Mouse (Mus musculus): ENCODE data around the gene Tmcc3.
A peak's percentile ranks its signal among the peaks of the same experiment; 100 is the strongest.

Gene Tmcc3

DNA sequence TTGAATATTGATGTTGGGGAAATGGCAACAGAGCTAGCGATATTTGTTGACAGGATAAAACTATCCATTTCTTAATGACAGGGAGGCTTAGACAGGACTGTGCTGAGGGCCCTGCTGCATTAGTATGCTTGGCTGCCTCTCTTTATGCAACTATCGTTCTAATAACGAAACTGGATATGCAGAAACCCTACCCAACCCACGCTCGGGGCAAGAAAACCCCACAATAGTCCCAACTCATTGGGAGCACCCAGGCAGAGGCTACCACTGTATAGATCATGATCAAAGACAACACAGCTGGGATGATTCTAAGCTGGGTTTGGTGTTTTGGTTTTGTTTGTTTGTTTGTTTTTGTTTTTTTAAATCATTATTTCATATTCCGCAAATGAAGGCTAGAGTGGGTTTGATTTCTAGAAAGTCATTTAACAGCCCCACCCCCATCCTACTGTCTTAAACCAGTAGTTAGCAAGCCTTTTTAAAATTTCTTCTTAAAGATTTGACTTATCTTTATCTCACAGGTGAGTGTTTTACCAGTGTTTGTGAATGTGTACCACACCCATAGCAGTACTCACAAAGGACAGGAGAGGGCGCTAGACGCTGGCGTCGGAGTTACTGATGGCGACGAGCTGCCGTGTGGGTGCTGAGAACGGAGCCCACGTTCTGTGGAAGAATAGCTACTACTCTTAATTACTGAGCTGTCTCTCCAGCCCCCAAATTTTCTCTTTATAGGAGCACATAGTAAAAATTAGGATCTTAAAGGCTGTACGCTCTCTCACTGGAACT is 20.8 kb downstream of the Tmcc3 start:
- no peak for DNase-seq (ENCODE audit: low spot score in 2 of 2)

DNA sequence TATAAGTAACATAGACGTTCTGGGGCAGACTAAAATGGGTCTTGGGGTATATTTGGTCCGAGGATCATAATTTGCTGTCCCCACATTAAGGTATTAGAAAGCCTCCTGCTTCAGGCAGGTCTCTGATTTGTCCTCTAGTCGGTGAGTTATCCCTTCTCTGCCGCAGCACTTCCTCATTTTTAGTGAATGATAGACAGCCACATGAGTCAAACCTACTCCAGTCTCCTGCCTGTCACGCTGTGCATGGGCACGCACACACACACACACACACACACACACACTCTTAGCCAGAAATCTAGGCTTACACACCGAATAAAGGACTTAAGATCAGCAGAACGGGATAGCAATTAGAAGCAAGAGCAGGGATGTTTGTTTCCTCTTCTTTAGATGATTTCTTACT is 21.6 kb downstream of the Tmcc3 start:
- no peak for DNase-seq (ENCODE audit: low spot score in 2 of 2)

DNA sequence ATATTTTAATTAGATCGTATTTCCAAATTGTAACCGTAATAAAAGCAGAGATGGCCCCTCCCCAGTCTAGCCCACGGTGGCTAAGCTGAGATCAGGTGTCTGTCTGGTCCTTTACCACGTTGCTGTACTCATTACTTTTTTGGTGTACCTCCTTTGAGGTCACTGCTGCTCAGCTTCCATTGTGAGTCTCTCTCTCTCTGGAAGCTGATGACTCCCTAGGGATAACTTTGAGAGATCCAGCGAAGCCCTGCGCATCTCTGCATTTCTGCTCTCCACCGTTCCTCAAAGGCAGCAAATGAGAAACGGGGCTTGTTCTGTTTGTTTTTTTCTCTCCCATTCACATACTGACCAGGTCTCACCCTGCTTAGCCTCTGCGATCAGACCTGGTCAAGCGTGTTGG is 23.3 kb downstream of the Tmcc3 start:
- peak in 1 of 2 experiments; percentile 16 for DNase-seq (ENCODE audit: low spot score in 2 of 2)

DNA sequence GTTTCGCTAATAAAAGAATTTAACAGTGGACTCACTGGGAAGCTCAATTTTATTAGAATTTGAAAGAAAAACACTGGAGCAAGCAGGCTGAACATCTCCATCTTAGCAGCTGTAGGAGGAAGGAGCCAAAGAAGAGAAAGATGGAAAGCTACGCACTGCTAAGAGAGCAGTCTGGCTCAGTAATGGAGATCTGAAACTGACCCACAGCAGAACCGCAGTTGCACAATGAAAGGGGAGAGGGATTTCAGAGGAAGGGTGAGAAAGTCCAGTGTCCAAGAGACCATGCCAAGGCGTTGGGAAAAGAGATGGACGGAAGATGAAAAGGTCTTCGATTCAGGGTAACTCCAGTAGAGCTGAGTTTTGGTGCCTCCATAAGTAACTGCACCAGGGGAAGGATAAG is 24.3 kb downstream of the Tmcc3 start:
- no peak for DNase-seq (ENCODE audit: low spot score in 2 of 2)

DNA sequence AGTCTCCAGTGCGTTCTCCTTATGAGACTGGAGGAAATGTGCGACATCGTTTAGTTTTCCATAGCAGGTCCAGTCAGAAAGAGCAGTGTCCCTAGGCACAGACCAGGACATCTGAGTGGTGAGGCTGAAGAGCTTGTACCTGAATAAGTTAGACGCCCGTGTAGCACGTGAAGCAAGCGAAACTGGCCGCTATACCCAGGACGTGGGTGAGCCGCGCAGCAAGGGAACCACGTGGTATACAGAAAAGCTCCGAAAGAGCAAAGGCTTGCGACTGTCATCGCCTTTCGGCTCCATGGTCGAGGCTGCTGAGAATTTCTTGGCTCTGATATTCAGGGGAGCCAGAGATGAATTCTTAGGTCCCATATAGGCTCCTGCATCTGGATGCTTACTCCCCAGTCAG is 29.8 kb downstream of the Tmcc3 start:
- DNase-seq (ENCODE audit: low spot score in 2 of 2): peak in 1 of 2 experiments; percentile 51

DNA sequence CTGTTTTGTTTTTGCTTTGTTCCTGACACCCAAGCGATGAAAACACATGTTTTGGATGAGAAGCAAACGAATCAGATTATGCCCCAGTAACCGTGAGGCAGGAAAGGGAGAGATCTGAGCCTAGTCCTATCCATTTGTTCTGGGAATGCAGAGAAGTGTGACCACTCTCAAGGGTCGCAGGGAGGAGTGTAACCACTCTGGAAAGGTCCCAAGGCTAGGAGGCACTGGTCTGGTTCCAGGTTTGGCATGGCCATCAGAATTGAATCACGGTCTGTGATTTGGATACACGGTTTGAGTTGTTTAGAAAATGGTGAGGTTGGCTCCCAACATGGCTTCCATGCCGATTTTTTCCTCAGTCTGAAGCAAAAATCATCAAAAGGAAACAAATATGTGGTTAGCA is 30.5 kb downstream of the Tmcc3 start:
- peak in 1 of 2 experiments; percentile 25 for DNase-seq (ENCODE audit: low spot score in 2 of 2)

DNA sequence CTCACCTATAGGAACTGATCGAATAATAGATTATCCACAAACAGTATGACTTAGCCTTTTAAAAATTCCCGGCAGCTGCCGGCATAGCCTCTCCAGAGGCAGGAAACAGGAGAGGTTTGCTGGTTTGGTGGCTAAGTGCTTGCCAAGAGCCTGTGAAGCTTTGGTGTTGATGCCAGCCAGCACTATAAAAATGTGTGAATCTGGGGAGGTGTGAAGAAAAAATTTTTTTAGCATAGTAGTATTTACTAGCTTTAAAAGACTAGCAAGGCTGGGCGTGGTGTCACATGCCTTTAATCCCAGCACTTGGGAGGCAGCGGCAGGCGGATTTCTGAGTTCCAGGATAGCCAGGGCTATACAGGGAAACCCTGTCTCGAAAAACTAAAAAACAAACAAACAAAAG is 31.8 kb downstream of the Tmcc3 start:
- DNase-seq (ENCODE audit: low spot score in 2 of 2): peak in 1 of 2 experiments; percentile 41

DNA sequence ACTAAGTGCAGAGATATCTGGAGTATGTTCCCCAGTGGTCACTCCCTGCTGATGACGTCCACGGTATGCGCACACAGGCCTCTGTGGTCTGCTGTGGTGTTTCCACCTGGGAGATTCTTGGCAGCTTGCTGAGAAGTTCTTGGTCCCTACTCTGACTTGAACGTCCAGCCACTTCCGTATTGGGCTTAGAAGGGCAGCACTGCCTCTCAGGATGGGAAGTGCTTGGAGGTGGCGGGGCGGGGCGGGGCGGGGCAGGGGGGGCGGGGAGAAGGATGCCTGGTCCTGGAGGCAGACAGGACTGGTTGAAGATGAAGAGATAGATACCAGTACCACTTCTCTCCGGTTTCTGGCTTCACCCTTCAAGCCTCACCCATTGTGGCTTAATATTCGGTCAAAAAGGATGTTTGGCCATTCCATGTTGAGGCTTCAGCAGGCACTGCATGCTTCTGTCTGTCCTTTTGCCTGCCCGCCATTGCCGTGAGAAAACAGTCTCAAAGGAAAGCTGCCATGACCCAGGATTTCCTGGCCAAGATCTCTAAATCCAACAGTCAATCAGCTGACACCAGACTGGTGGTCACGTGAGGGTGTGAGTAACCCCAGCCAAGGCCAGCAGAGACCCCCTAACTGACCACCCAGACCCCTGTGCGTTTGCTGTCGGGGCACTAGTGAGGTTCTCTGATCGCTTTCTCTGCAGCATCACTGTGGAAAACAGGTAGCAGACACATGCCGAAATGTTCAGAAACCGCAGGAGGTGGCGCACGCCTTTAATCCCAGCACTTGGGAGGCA is 33.1 kb downstream of the Tmcc3 start:
- peak in 1 of 2 experiments; percentile 53 for DNase-seq (ENCODE audit: low spot score in 2 of 2)

DNA sequence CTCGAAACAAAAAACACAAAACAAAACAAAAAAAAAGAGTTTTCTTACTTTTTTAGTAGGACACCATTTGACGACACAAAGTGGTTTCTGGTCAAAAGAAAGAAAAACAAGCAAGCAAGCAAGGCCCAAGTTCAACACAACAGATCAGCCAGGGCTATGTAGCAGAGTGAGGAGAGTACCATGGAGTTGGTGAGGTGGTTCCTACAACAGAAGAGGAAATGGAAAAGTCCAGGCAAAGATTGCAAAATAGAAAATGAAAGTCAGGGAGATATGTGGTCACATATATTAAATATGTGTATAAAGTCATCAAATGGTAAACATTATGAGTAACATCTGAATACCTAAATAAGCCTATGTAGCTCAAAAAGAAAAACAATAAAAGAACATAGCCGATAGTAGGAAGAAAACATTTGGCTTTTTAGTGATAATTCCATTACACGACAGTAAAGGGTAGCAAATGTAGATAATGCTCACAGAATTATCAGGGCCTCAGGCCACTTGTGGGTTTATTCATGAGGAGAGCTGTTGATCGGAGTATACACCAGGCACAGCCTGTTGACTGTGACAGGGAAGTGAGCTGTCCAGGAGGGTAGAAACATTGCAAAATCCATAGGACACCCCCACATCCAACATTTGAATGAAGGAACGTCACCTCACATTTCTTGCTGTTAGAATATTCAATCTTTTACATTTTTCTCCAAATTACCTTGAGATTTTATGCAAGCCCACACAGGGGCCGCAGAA is 33.9 kb downstream of the Tmcc3 start:
- DNase-seq (ENCODE audit: low spot score in 2 of 2): peak in 1 of 2 experiments; percentile 29

DNA sequence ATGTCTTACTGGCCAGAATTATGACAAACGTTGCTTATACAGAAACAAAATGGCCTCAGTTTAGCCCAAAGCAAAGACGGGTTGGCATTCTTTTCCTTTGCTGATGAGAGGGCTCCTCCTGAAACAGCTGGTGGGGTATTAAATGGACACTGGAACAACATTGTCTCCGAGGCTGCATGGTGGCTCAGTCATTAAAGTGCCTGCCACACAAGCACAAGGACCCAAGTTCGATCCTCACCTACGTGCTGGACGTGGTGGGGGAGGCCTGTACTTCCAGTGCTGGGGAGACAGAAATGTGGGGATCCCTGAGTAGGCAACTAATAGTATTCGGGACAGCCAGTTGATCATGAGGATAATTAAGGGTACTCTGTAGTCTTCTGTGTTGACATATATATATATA is 34.8 kb downstream of the Tmcc3 start:
- peak in 1 of 2 experiments; percentile 54 for DNase-seq (ENCODE audit: low spot score in 2 of 2)

DNA sequence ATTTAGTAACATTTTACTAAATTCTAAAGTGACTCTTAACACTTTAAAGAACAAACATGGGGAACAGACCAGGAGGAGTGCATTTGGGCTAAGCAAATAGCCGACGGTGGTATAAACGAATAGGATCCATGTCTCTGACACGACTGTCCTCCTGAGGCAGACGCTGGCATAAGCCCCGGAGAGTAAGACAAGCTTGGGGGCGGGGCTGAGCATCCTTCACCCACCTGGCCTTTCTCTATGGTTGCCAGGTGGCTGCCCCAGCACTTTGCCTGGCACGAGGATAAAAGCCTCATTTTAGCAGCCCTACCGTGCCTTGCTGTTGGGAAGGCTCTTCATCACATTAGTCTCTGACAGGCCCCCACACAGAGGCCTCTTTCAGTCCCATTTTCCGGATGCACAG is 35.5 kb downstream of the Tmcc3 start:
- DNase-seq (ENCODE audit: low spot score in 2 of 2): no peak

DNA sequence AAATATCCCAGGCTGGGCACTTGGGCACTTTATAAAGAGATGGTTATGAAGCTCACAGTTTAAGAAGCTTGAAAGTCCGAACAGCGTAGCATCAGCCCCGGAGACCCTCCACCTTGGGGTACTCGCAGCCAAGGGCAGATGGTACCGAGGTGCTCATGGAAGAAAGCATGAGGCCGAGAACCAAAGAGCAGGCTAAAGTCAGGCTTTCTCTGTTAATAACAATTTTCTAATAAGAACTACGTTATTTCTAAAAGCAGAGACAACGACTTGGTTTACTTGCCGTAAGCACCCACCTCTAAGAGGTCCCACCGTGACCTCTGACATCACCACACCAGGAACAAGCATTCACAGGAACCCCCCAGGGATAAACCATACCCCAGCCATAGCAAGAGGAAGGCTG is 36.2 kb downstream of the Tmcc3 start:
- no peak for DNase-seq (ENCODE audit: low spot score in 2 of 2)

DNA sequence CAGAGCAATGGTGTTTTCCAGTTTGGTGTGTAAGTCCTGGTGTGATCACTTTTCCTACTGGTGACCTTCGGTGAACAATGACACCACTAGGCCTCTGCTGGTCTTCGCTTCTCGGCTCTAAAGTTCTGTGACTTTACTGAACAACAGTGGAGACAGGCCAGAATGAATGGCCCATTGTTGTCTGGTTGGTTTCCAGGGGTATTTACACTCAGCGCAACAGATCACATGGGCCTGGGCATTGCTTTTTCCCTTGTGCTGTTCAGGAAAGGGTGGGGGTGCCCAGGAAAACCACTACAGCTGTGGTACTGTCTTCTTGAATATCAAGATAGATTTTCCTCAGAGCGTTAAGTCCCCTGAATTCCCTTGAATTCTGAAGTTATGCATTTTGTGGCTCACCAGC is 38.5 kb downstream of the Tmcc3 start:
- DNase-seq (ENCODE audit: low spot score in 2 of 2): no peak

DNA sequence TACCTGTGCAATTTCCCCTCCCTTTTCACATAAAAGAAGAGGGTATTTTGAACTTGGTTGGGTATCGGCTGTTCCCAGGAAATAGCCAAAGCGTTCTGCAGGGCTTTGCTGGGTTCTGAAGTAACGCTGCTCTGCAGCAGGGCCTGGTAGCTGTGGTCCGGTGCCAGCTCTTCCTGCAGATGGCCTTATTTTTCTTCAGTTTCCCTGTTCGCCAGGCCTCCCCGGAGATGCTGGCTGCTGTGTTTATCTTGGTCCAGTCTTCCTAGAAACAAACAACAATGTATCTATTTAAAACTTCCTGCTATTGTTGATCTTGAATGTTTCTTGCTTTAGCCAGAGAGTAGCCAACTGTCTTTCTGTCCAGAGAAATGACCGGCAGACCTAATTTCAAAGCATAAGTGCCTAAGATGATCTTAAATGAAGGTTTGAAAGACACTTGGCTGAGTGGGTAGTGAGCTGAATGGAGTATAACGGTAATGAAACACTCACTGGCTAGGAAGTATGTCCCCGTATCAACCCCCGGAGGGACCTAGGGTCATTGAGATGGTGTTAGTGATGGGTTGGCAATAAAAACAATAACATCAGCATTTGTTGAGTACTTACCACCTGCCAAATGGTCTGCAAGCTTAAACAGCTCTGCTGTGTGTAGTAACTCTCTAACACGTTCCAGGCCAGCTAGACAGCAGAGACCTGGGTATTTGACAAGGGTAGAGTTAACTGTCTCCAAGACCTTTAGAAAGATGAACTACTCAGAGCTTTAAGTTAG is 39.3 kb downstream of the Tmcc3 start:
- no peak for DNase-seq (ENCODE audit: low spot score in 2 of 2)

DNA sequence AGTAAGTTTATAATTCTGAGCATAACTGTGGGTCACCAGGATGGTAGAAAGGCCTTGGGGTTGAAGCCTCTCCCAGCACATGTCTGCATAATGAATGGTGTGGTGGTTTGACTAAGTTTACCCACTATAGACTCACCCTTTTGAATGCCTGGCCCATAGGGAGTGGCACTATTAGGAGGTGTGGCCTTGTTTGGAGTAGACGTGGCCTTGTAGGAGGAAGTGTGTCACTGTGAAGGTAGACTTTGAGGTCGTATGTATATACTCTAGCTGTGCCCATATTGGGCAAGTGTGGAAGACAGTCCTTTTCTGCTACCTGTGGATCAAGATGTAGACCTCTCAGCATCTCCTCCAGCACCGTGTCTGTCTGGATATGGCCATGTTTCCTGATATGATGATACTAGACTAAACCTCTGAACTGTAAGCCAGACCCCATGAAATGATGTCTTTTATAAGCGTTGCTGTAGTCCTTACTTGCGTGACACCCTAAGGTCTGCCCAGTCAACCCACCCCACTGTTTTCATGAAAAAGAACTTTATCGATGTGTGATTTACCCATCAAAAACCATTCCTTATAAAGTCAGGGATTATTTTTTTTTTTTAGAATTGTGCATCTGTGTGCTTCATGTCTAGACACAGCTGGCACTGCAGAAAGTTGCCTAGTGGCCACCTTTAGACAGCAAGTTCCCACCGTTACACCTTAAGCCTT is 40.6 kb downstream of the Tmcc3 start:
- no peak for DNase-seq (ENCODE audit: low spot score in 2 of 2)

DNA sequence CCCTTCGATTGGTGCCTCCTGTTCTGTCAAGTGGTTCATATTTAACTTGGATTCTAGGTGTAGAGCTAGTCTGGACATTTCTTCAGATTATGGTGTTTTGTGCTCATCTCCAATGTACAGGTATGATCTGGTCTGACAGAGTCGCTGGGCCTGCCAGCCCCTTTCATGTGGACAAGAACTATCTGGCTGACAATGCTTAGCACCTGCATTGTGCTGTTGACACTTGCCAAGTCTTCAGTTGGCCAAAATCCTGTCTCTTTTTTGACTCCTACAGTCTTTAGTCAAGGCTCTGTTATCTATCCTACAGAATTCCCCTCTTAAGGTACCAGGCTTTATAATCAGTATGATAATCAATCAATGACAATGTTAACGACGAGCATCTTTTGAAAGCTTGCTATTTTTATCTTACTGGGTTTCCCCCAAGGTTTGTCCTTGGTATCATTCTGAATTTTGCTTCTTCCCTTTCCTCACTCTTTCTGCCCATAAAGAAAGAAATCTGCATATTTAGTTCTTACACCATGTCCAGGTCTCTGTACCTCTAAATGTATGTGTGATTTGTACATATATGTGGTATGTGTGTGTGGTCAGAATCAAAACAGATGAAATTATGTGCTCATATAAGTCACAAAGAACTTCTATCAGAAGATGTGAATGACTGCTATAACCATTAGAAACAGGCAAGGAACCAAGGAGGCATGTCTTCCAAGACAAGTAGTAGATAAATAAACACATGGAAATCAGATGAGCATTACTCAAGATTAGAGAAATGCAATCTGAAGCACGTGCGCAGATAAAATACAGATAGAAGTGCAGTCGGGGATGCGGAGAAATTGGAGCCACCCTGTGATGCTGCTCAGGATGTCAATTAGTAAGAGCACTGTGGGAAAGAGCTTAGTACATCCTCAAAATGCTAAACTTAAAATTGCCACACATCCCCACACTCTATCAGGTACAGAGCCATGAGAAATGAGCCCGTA is 41.4 kb downstream of the Tmcc3 start:
- no peak for DNase-seq (ENCODE audit: low spot score in 2 of 2)

DNA sequence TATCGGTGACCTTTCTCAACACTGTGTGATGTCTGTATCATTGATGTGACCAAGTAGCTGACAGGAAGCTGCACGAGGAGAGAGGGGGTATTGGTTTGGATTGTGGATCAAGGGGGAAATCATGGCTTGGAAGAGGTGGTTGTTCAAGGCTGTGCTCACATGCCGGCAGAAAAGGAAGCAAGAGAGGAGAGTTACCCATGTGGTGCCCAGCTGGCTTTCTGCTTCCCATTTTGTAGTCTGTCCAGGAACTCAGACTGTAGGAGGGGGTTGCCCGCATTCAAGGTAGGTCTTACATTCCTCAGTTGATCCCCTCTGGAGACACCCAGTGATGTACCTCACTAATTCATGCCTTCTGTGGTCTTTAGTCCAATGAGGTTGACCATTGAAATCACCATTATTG is 42.3 kb downstream of the Tmcc3 start:
- DNase-seq (ENCODE audit: low spot score in 2 of 2): no peak

DNA sequence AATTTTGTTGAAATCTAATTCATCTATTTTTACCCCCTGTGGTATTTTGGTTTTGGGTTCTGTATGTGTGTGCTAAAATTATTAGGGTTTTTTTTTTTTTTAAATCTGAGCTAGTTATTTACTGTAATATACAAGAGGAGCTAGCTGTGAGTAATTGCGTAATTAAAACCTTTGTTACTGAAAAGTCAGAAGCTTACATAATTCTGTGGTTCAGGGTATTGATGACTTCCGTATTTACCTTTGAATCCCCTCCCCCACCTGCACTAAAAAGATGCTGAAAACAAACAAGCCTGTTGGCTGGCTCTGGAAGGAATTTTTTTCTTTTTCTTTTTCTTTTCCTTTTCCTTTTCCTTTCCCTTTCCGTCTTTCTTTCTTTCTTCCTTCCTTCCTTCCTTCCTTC is 42.7 kb downstream of the Tmcc3 start:
- no peak for DNase-seq (ENCODE audit: low spot score in 2 of 2)

DNA sequence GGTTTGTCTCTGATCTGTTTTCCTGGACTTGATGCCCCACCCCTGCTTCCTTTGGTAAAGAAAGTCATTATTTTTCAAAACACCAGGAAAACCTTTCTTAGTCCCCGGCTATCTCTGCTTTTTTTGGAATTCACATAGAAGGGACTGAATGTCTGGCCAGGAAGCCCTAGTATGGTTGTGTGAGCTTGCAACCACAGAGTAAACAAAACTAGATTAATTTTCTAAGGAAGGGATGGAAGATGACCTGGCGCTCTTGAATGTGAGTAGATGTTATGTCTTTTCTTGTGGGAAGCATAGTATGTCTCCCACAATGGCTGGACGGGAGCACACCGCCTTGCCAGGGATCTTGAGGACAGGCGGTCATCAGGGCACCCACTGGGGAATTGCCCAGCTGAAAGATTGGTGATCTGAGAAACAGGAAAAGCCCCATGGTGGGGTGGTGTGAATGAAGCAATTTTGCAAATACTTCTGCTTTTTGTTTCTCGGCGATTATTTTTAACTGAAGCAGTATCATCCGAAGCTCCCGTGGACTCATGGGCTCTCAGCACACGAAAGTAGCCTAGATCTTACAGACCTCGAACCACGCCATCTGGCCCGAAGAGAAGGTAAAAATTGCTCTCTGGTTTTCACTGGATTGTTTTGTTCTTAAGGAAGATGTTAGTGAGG is 44.9 kb downstream of the Tmcc3 start:
- no peak for DNase-seq (ENCODE audit: low spot score in 2 of 2)
